Mouse (Mus musculus) T-helper 1 cell (primary cell): ENCODE data around the gene Slc12a3.

Experiments
- in situ Hi-C: fragments of 300-600 bp; cut with MboI, MseI; formaldehyde crosslinking; loops from one replicate; pipeline ENCODE4 v1.15.1; 2025; ENCODE audit warnings: high pct_unique_total_duplicates

Gene Slc12a3

DNA sequence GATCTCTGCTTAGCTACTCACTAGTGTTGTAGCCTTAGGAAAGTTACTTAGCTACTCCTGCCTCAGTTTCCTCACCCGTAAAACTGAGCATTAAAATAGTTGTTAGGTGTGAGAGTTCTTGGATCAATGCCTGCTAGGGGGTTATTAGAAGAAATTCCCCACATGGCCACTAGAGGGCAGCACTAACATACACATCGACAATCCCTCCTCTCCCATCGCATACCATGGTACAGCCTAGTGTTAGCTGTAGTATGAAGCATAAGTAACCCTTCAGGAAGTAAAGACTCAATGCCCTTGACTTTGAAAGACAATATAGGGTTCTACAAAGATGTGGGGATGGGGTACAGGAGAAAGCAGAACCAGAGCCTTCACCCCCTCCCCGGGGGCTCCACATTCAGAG lies 1.7 kb downstream of the Slc12a3 start:
- in situ Hi-C loops: loop anchor here (5.0 to 10.0 kb wide), 2 partner anchors 64 to 162 kb away; no protein-coding TSS in a partner anchor

DNA sequence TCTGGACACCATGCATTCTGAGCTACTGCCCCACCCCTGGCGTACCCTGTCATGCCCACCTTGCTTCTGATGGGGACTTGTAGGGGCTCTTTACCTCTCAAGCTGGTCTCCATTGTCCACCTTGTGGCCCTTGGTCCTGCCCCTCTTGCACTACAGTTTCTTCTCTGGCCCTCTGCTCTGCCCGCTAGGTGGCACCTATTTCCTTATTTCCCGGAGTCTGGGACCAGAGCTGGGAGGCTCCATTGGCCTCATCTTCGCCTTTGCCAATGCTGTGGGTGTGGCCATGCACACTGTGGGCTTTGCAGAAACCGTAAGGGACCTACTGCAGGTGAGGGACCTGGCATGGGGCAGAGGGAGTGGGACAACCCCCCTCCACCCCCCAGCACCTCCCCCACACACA lies 4.3 kb downstream of the Slc12a3 start:
- in situ Hi-C loops: loop anchor here (5.0 to 10.0 kb wide), 2 partner anchors 61 to 159 kb away; no protein-coding TSS in a partner anchor

DNA sequence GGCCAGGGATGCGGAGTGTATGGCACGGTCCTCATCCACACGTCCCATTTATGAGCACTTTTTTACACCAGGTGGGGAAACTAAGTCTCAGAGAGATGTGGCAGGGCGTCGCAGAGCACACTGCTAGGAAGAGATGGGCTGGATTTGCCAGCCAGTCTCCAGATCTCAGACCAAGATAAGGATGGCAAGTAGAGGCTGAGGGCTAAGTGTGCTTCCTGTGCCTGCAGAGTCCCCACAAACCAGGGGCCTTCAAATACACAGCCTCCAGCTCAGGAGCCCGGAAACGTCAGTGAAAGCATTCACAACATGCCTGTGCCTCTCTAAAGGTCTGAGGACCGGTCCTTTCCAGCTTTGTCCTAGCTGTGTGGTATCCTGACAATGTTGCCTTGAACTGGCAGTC lies 8.6 kb downstream of the Slc12a3 start:
- in situ Hi-C loops: loop anchor here (10.0 kb wide), 1 partner anchor 57 kb away; no protein-coding TSS in a partner anchor

DNA sequence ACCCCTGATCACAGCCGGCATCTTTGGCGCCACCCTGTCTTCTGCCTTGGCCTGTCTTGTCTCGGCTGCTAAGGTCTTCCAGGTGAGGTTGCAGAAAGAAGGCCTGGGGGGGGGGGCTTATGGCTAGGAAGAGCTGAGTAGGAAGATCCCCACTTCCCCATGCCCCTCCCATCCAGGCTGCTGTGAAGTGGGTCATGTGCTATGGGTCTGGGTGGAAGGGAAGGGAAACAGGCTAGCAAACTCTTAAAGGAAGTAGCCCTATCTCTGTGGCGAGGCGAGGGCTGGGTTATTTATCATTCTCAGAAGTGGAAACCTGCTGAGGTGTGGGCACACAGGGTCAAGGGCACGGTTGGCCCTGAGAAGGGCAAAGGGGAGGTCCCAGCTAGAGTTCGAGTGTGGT lies 11.8 kb downstream of the Slc12a3 start:
- in situ Hi-C loops: no loop called here

DNA sequence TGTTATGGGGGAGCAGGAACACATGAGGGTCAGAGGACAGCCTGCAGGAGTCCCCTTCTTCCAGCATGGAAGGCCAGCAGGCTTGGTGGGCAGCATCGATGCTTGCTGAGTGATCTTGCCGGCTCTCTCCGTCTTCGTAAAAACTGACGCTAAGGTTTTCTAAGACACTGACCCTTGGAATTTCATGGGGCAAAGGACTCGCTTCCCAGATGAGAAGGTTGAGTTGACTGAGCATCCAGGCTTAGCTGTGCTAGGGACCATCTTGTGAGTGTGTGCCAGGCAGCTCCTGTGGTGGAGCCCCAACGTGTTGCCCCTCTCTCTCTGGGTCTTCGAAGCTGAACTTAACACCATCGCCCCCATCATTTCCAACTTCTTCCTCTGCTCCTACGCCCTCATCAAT lies 13.7 kb downstream of the Slc12a3 start:
- in situ Hi-C loops: no loop called here

DNA sequence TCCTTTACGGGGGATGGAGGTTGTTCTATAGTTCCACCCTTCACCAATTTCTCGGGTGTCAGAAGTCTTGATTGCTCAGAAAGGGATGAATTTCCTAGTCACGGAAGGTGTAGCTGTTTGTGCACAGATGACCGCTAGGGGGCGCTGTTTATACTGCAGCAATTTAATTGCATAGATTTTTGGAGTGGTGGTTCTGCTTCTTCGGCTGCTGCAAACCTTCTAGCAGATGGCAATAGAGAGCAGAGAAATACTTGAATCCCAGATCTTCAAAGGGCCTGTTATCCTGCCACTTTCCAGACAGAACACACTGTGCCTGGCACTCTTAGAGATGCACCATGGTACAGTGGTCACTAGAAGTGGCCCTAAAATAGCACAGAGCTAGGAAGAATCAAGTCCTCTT lies 14.3 kb downstream of the Slc12a3 start:
- in situ Hi-C loops: no loop called here

DNA sequence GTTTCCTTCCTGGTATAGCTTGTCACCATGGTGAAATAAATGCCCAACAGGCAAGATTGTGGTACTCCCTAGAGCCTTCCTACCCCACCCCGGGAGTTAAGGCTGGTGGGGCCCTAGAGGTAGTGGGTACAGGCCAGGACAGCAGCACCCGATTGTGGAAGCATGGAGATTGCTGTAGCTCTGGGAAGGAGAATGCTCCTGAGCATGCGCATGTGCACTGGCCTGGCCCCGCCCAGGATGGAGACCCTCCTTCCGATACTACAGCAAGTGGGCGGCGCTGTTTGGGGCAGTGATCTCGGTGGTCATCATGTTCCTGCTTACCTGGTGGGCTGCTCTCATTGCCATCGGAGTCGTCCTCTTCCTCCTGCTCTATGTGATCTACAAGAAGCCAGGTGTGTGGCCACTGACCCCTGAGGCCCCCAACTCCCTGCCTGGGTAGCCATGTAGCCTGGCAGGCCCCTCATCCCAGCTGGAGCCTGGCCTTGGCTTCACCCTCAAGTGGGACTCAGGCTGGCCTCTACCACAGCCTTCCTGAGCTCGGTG lies 14.8 kb downstream of the Slc12a3 start:
- in situ Hi-C loops: no loop called here

DNA sequence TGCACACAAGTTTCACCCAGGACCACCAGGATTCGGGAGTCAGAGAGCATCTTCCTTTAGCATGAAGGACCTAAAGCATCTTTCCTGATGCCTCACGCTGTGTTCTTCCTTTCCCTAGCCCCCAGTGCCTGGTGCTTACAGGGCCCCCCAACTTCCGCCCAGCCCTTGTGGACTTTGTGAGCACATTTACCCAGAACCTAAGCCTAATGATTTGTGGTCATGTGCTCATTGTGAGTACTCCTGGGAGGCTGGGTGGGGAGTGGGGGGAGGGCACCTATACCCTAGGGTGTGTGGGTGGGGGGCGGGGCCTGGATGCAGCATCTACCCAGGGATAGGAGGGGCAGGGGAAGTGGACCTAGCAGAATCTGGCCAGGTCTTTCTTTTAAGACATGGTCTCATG lies 16.7 kb downstream of the Slc12a3 start:
- in situ Hi-C loops: no loop called here

DNA sequence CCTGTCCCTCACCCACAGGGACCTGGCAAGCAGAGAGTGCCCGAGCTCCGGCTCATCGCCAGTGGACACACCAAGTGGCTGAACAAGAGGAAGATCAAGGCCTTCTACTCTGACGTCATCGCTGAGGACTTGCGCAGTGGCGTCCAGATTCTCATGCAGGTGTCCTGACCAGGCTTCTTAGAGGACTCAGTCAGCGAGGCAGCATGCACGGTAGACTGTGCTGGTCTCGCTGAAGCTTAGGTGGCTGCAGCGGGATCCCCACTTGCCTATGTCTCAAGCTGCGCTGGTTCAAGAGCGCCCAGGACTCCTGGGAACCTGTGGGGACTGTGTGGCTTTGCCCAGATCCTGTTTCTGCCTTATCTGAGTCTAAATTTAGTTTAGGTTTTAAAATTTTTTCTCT lies 17.3 kb downstream of the Slc12a3 start:
- in situ Hi-C loops: no loop called here

DNA sequence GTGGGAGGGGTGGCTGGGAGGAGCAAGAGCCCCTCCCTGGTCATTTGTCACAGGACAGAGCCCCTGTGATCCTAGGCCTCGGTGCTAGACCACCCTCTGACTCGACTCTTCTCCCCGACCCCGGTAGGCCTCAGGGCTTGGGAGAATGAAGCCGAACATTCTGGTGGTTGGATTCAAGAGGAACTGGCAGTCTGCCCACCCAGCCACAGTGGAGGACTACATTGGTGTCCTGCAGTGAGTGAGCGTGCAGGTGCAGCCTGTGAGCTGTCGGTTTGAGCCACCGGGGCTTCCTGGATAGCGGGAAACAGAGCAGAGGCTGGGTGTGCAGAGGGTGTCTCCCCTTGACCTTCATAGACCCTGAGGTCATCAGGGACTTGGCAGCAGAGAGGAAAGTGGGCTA lies 19.4 kb downstream of the Slc12a3 start:
- in situ Hi-C loops: no loop called here

DNA sequence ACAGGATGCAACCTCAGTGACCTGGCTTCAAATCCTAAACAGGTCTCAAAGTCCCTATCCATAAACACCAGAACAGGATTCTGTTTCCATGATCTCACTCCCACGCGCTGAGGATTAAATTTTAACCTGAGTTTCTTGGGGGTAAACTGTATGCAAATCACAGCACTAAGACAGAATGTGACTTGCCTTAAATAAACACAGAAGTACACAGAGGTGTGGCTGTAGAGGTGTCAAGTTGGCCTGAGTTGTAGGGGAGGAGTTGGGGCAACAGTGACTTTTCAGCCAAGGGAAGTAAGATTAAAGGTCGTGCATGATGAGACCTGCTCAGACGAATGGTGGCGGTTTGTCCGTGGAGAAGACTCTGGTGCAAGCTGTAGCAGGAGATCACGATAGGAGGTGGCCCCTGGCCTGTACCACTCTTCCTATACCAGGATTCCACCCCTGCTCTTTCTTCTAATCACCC lies 25.1 kb downstream of the Slc12a3 start:
- in situ Hi-C loops: no loop called here

DNA sequence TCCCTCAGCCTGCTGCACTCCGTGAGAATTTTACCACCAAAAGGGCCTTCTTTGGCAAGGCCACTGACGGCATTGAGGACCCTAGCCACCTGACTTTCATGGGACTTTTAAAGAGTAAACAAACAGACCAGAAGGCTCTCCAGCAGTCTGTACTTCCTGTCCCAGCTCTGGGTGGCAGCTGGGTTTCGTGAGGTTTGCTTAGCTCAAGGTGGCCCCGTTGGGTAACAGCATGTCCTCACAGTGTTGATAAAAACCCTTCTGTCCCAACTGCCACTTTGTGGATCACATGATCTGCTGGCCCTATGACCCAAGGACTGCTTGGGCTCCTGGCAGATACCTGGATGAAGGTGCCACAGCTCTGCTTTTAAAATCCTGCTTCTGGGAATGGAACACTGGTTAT lies 25.6 kb downstream of the Slc12a3 start:
- in situ Hi-C loops: no loop called here

DNA sequence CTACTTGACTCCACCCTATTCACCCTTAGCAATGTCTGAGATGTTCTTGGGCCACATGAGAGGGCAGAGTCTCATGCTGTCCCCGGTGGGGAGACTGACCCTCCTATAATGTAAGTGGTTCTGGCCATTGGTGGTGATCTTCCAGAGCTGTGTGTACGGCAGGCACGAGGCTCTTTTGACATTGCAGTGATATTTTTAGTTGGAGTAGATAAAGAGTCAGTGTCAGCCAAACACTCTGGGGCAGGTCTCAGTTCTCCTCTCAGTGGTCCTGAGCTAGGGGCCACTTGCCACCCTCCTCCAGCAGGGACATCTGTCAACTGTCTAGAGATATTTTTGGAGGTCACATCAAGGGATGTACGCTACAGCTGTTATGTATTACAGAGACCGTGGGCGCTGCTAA lies 28.2 kb downstream of the Slc12a3 start:
- in situ Hi-C loops: no loop called here

DNA sequence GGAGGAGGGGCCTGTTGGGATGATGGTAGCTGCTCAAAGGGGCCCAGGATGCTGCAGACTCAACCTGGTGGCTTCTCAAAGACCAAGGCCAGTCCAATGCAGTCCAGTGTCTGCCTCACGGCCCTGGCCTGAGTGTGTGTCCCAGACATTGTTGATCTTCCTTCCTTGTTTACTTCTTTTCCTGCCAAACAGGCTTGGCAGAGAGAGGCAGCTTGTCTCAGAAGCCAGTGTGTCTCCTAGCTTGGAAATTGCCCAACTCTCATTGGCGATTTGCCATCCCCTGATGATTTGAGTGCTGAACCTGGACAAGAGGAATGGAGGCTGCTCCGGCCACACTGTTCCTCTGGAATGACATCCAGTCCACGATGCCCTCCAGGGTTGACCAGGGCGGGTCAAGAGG lies 29.5 kb downstream of the Slc12a3 start:
- in situ Hi-C loops: no loop called here

DNA sequence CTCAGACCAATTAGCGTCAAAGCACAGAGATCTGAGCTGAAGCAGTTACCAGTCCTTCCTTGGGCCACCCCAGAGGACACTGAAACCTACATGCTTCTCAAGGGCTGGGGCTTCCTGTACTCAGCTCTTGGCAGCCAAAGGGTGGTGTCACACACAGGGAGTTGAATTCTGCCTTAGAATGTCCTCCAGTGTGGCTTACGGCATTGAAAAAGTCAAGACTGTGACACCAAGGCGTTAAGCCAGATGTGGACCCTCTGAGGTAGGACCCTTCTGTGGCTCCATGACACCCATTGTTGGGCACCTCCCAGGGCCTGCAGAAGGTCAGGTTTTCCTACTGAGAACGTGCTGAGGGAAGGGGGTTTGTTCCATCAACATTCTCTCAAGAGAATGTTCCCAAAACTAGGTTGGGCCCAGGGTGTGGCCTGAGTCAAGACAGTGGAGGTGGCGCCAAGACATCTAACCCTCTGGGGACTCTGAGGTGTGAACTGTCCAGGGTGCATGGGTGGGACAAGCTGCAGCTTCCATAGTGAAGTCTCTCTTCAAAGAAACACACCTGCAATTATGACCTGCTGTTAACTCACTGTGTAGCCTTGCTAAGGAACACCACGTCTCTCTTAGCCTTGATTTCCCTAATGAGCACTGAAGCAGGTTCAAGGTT lies 32.9 kb downstream of the Slc12a3 start:
- in situ Hi-C loops: no loop called here

DNA sequence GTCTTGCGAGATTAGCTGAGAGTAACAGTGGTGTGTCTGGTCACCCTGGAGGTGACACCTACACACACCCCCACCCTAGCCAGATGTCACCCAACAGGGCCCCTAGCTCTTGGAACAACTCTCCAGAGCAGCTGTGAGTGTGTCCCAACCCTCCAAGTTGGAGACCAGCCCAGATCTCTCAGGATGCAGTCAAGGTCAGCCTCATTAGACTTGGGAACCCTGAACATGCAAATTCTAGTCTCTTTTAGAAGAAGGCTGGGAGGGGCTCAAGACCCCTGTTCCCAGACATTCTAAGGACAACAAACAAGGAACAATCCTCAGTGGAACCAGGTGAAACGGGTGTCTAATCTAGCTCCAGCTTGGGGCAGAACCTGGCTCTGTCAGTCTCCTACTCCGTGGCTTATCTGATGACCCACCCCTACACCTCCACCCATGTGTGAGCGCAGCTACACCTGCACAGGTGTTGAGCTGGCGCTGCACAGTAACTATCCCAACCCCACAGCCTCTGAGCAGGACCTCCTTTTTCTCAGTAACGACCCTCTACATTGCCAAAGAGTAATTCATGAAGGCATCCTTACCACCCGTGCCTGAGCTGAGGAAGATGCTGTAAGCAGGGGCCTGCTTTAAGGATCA lies 33.7 kb downstream of the Slc12a3 start:
- in situ Hi-C loops: no loop called here

DNA sequence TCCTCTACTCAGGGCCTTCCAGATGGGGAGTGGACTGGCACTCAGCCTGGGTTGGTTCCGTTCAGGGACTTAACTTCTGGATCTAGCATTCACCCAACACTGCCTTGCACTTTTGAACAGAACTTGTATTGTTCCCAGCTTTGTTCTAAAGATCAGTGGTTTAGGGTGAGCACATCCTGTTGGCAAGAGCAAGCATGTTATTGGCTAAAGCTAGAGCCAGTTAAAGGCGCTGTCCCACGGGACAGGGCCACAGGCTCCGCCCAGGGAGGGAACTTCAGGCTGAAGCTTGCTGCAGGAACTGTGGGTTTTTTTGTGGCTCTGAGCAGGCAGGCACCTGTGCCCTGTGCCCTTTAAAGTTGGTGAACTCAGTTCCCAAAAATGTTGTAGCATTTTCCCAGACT lies 34.3 kb downstream of the Slc12a3 start:
- in situ Hi-C loops: no loop called here

DNA sequence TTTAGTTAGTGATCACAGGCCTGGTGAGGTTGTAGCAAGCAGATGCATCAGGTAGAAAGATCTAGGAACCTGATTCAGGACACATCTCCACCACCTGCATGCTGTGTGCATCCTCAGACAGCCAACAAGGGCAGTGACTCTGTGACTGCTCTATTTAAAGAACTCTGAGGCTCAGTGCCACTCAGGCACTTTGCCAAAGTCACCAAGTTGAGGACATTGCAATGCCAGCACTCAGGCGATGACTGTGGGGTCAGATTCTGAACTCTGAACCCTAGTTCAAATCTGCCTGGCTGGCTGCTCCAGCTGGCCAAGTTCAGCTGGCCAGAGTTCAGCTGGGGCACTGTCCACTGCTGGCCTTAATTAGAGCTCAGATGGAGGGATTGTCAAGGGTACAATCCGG lies 34.9 kb downstream of the Slc12a3 start:
- in situ Hi-C loops: no loop called here

DNA sequence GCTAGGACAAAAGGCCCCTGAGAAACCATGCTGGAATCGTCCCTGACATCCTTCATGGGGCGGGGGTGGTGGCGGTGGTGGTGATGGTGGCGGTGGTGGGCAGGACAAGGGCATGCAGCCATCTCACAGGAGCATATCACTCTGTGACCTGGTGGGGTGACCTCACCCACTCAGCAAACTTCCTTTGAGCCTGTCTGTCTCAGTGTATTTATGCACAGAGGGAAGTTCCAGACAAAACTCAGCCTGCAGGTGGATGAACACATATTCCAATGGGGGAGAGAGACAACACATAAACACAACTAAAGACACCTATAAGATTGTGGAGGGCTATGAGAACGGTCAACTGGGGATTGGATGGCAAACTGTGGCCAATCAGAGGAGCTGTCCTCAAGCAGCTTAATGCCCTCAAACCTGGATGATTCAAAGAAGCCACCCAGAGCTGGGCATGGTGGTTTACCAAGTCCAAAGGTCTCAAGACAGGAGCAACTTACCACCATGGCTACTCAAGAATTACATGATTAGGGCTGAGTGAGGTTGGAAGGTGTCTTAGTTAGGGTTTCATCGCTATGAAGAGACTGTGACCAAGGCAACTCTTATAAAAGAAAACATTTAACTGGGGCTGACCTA lies 35.8 kb downstream of the Slc12a3 start:
- in situ Hi-C loops: no loop called here

DNA sequence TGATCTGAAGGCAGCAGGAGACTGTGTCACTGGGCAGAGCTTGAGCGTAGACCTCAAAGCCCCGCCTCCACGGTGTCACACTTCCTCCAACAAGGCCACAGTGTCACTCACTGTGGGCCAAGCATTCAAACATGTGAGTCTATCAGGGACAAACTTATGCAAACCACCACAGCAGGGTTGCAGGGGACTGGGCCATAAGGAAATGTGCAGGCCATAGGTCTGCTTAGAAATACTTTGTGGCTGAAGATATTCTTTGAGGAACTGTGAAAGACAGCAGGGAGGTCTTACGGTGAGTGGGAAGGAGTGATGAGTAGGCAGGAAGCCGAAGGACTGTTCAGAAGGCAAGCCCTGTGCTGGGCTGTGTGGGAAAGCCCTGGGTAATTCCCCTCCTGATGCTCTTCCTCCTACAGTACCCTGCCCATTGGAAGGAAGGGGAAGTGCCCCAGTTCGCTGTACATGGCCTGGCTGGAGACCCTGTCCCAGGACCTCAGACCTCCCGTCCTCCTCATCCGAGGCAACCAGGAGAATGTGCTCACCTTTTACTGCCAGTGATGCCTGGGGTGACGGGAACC lies 36.5 kb downstream of the Slc12a3 start:
- in situ Hi-C loops: no loop called here

DNA sequence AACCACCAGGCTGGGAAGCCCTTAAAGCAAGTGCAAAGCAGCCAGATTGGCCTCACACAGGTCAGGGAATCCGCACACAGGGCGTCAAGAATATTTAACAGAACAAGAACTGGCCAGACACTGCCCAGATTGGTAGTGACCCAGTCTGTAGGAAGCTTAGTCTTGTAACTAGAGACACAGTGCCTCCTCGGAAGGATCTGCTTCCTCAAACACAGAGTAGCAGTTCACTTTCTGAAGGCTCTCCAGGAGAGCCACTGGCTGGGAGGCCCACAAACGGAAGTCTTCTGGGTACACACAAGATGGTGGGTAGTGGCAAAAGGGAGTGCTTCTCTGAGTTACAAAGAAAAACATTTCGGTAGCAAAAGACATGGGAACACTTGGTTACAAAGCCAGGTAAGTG lies 41.8 kb downstream of the Slc12a3 start:
- in situ Hi-C loops: no loop called here

DNA sequence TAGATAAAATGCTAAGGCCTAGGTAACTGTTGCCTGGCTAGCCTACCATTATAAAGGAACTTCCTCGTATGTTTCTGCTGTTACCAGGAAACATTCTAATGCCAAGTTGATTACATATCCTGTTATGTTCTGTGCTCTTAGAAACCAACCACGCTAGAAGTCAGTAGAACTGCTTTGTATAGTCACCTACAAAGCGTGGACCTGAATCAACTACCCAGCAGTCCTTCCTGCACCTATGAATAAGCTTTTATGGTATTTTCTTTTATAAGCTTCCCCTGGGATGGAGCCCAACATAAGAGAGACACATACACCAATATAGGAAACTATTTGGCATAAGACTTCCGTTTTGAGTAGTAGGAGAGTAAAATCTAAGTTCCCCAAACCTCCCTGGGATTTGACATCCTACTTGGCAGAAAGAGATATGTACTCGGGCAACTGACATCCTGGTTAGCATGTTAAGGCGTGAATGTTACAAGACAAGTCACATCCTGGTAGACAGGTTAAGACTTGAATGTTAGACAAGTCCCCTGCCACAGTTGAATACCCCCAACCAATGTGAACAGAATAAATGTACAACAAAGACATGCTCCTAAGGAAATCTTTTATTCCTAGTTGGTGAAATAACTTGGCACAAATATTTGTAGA lies 44.1 kb downstream of the Slc12a3 start:
- in situ Hi-C loops: no loop called here
